Mouse (Mus musculus): ENCODE data around the gene Ablim1. TPM values are rescaled to one million over a fixed set of nuclear protein-coding genes. Genes with fewer than 3 reads are reported as not detected.

Ablim1 gene
- total RNA-seq, 2 experiments from 2014 or later: 36.0 to 65.7 TPM

GRCm38 (mm10) chr19:57224390-57224789 lies 90.3 kb downstream of the Ablim1 start:
- DNase-seq (ENCODE audit: low spot score): no peak

GRCm38 (mm10) chr19:57223686-57224085 lies 91.0 kb downstream of the Ablim1 start:
- DNase-seq (ENCODE audit: low spot score): no peak

GRCm38 (mm10) chr19:57222657-57223056 lies 92.1 kb downstream of the Ablim1 start:
- no peak for DNase-seq (ENCODE audit: low spot score)

GRCm38 (mm10) chr19:57221684-57222235 lies 93.0 kb downstream of the Ablim1 start:
- no peak for DNase-seq (ENCODE audit: low spot score)

- no peak for DNase-seq (ENCODE audit: low spot score)
Observed at GRCm38 (mm10) chr19:57219758-57220157, 95.0 kb downstream of the Ablim1 start.

- DNase-seq (ENCODE audit: low spot score): no peak
Observed at GRCm38 (mm10) chr19:57217161-57217560, 97.6 kb downstream of the Ablim1 start.

- no peak for DNase-seq (ENCODE audit: low spot score)
Observed at GRCm38 (mm10) chr19:57215527-57215926, 99.2 kb downstream of the Ablim1 start.

- DNase-seq (ENCODE audit: low spot score): no peak
Observed at GRCm38 (mm10) chr19:57212406-57212805, 102.3 kb downstream of the Ablim1 start.

- no peak for DNase-seq (ENCODE audit: low spot score)
Observed at GRCm38 (mm10) chr19:57211444-57212111, 103.1 kb downstream of the Ablim1 start.

GRCm38 (mm10) chr19:57210924-57211323 lies 103.8 kb downstream of the Ablim1 start:
- DNase-seq (ENCODE audit: low spot score): no peak

GRCm38 (mm10) chr19:57204101-57204500 lies 110.6 kb downstream of the Ablim1 start:
- peak; percentile 34 for DNase-seq (ENCODE audit: low spot score)

GRCm38 (mm10) chr19:57202554-57202953 lies 112.2 kb downstream of the Ablim1 start:
- no peak for DNase-seq (ENCODE audit: low spot score)

GRCm38 (mm10) chr19:57201090-57201483 lies 113.6 kb downstream of the Ablim1 start:
- no peak for DNase-seq (ENCODE audit: low spot score)

- DNase-seq (ENCODE audit: low spot score): no peak
Observed at GRCm38 (mm10) chr19:57200477-57201089, 114.1 kb downstream of the Ablim1 start.

- no peak for DNase-seq (ENCODE audit: low spot score)
Observed at GRCm38 (mm10) chr19:57199361-57199760, 115.4 kb downstream of the Ablim1 start.

- DNase-seq (ENCODE audit: low spot score): no peak
Observed at GRCm38 (mm10) chr19:57198531-57198930, 116.2 kb downstream of the Ablim1 start.

GRCm38 (mm10) chr19:57198029-57198428 lies 116.7 kb downstream of the Ablim1 start:
- no peak for DNase-seq (ENCODE audit: low spot score)

GRCm38 (mm10) chr19:57197043-57197817 lies 117.5 kb downstream of the Ablim1 start:
- peak; percentile 66 for DNase-seq (ENCODE audit: low spot score)

- no peak for DNase-seq (ENCODE audit: low spot score)
Observed at GRCm38 (mm10) chr19:57196616-57197015, 118.1 kb downstream of the Ablim1 start.

- no peak for DNase-seq (ENCODE audit: low spot score)
Observed at GRCm38 (mm10) chr19:57195169-57195930, 119.4 kb downstream of the Ablim1 start.

- DNase-seq (ENCODE audit: low spot score): no peak
Observed at GRCm38 (mm10) chr19:57193958-57194357, 120.8 kb downstream of the Ablim1 start.
